Mouse (Mus musculus) gastrocnemius, adult 18-20 months (tissue): ENCODE results near the gene Cdkn2b. TPM values are rescaled to one million over a fixed set of nuclear protein-coding genes. Genes with fewer than 3 reads are reported as not detected.

ENCODE experiments used
- DNase-seq: peaks from one replicate; pipeline ENCODE4 v3.0.0; 2021; ENCODE audit warnings: low spot score
- total RNA-seq, 2 experiments: library from RNA; stranded (reverse); gene quantifications; 2 replicates each; pipeline ENCODE4 v1.2.3; 2021

The Cdkn2b gene
- total RNA-seq, 2 experiments from 2014 or later, result 1.2 to 1.4 TPM

DNA sequence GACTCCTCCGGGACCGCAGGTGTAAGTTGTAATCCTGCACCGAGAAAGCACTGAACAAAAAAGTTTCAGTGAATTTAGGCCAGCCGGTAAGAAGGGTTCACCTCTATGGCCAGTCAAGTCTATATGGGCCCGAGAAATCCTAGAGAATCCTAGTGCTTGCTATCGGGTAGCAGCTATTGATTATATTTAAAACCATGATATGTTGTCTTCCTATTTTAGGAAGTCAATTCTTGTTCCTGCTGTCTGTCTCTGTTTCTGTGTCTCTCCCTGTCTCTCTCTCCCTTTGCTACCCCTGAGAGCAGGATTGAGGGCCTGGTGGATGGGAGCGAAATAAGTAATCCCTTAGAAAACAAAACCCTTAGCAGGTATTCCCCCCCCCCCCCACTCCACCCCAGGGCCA lies 17.3 kb downstream of the Cdkn2b start:
- no peak for DNase-seq

DNA sequence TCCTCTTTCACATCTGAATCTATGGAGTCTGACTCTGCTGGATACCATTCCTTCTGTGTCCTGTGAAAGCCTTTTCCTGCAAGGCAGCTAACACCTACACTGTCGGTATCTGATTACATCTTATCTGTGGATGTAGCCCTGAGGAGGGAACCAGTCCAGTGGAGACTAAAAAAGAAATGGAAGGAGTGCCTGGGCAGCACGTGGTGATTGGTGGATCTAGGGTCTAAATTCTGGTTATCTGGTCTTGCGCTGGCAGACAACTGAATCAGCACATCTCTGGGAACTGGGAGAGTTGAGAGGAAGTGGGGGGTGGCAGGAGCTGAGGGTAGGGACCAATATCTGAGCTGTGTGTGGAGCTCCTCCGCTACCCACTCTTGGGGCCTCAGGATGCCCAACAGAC lies 21.8 kb downstream of the Cdkn2b start:
- no peak for DNase-seq

DNA sequence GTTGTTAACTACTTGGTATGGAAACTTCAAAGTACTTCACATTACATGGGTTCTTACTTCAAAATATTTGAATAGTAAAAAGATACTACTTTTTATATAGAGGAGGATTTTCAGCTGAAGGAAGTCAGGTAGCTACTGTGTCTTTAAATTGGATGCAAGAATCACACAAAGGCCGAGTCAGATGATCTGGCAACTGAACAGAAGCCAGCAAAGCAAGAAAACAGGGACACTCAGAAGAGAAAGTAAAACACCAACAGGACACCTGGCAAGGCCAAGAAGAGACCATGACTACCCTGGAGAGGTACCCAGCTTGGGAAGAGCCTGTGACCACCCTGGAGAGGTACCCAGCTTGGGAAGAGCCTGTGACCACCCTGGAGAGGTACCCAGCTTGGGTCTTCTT lies 24.3 kb downstream of the Cdkn2b start:
- no peak for DNase-seq

DNA sequence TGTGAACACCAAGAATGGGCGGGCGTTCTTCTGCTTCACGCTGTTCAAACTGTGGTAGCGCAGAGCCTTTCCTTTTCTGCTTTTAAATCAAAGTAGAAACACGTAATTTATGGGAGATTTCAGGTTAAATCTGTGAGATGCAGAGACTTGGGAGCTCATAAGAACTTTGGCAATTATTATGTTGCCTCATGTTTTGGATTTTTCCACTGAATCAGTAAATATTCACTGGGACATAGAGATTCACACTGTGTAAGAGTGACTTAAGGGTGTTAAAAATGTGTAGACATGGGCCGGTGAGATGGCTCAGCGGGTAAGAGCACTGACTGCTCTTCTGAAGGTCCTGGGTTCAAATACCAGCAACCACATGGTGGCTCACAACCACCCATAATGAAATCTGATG lies 25.2 kb downstream of the Cdkn2b start:
- no peak for DNase-seq

DNA sequence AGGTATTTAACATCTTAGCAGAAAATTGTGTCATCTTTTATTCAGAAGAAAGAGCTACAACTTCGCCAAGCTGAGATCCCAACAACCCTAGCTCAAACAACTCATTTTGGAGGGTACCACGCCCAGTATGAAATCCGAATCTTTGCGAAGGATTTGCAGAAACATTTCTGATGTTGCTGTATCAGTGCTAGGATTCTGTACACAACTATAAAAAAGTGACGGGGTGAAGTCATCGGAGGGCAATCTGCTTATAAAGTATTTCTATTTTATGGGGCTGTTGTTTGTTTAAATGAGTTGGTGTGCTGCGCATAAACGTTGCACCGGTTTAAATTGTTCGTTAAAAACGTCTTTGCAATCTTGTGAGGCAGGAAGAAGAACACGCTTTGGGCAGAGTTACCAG lies 28.2 kb downstream of the Cdkn2b start:
- no peak for DNase-seq

DNA sequence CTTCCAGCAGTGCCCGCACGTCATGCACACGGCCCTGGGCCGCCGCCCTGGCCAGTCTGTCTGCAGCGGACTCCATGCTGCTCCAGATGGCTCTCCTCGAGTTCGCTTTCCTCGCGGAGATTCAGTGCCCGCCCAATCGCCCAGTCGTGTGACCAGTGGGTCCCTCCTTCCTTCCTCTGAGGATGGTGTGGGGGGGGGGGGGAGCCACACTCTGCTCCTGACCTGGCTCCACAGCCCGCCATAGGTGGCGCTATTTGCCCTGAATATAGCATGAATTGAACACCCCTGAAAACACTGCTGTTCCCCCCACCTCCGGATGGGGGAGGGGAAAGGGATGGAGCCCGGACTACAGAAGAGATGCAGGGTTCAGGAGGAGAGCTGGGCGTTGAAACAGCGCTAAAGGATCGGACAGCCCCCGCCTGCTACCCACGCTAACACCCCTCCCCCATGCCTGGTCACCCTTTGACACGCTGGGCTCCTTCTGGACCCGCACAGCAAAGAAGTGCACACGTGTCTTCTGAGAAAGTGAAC lies 28.7 kb downstream of the Cdkn2b start:
- no peak for DNase-seq

DNA sequence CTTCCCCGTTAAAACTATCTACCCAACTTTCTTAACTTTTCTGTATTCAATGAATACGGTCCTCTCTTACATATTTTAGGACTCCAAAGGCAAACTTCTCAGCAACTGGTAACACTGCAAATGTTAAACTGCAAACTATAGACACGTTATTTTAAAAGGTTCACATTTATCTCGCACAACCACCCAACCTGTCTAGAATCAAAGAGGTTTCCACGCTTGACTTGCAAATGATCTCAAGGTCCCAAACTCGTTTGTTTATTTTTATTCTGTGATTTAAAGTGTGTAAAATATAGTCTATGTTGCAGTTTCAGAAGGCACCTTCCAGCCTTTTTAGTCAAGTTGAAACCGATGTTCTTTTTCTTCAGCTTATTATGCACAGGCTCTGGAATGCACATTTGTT lies 29.6 kb downstream of the Cdkn2b start:
- DNase-seq, result no peak

DNA sequence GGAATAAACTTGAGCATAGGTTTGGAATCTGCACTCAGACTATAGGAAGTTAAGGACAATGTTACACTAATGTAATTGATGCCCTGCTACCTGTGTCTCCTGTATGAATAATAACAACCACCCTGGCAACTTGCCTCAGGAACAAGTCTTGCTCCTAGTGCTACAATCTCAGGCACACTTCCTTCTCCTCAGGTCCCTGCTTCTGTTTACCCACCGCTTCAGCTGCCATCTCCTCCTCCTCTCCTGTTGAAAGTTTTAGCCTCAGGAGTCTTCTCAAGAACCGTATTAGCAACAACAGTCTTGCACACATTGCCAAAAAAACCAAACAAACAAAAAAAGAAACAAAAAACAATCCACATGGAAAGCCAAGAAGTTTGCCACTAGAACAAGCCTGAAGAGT lies 31.2 kb downstream of the Cdkn2b start:
- DNase-seq, result no peak

DNA sequence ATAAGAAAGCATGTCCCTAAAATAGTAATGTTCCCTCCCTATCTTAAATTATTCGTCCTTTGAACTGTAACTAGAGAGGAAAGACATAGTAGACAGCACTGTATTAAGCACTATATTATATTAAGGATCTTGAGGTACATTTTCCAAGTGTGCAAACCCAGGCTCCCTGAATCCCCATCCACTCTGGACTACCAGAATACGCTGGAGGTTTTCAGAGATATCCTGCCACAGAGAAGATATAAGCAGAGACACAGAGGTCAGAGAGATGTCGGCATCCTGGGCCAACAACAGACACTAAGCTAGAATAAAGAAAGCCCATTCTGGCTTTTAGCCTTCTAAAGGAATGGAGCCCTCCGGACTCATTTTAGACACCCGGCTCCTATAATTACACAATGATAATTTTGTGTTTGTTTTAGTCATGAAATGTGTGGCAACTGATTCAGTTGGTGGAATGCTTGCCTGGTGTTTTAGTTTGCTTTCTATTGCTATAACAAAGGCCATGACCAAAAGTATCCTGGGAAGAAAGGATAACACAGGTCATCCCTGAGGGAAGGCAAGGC lies 33.4 kb downstream of the Cdkn2b start:
- no peak for DNase-seq

DNA sequence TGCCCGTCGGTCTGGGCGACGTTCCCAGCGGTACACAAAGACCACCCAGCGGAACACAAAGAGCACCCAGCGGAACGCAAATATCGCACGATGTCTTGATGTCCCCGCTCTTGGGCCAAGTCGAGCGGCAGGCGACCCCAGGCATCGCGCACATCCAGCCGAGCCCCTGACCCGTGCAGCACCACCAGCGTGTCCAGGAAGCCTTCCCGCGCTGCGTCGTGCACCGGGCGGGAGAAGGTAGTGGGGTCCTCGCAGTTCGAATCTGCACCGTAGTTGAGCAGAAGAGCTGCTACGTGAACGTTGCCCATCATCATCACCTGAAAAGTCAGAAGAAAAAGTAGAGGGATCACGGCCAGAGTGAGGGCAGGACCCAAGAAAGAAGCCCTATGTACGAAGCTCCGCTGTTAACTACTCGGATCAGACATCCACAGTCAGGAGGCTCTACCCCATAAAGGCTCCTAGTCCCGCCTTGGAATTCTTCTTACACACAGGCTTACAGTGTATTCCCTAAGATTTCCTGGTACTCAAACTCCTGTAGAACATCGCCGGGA lies 34.1 kb downstream of the Cdkn2b start:
- DNase-seq, result no peak

DNA sequence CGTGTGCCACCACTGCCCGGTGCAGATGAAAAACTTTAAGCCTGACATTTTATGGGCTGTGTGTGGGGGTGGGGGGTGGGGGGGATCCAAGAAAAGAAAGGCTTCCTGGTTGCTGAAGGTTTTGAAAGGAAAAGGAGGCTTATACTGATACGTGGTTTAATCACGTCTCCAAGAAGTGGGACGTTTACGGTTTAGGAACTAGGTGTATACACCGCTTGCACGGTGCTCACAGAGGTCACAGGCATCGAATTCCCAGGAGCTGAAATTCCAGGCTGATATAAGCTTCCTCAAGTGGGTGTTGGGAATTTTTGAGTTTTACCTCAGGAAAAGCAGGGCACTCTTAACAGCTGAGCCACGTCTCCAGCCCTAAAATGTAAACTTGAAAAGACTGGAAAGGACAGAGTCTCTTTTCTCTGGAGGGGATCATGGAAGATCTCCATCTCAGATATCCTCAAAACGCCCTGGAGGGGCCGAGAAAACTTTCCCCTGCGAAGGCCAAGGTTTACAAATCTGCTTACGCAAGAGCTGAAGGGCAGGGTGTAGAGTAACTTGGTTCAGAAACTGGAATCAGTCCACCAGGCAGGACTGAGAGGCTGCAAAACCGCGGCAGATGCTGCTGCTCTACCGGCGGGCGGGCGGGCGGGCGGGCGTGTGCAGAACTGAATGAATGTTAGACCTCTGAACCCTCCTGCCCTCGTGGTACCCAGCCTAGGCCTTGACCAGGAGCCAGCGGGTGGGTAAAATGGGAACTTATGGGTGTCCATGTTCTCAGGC lies 34.8 kb downstream of the Cdkn2b start:
- peak; percentile 27 for DNase-seq

DNA sequence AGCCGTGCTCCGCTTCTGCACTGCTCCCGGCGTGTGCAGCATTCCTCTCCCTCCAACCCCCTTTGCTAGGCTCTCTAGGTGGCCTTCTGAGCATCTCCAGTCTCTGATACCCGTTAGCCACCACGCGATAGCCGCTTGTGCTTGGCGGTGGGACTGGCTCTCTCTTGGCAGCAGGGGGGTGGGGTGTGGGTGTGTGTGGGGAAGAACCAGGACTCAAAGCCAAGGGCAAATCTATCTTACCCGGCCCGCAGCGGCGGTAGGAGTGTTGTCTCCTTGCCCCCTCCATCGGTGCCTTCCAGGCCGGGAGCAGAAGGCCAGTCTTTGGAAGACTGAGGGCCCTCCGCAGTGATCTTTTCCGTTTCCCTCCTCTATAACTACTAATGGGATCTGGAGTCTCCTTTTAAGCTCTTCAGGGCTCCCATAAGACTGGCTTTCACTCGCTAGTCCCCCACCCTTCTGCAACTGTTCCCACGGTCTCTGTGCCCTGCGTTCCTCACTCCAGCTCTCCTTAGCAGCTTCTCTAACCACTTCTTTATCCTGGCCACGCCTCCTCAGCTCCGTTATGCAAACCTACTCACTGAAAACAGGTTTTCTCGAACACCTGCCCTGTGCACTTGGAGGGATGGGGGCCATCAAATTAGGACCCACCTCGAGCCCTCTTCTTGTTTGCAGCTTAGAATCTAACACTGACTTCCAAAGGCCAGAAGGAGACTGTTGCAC lies 35.9 kb downstream of the Cdkn2b start:
- no peak for DNase-seq

DNA sequence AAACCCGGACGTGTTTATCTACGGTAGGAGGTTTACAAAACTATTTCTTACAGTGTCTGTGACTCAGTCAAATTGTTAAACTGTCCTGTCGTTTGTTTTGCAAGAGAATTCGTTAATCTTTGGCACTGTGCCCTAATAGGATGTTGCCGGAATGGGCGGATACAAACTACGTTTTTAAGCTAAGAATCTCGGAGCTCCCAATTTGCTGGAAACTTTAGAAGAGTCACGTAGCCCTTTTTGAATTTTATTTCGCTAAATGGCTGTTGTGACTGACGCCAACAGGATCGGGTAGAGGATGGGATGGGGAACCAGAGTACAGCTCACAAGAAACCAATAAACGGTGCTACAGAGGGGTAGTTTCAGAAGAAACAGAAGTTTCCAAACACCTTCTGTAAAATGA lies 36.8 kb downstream of the Cdkn2b start:
- no peak for DNase-seq

DNA sequence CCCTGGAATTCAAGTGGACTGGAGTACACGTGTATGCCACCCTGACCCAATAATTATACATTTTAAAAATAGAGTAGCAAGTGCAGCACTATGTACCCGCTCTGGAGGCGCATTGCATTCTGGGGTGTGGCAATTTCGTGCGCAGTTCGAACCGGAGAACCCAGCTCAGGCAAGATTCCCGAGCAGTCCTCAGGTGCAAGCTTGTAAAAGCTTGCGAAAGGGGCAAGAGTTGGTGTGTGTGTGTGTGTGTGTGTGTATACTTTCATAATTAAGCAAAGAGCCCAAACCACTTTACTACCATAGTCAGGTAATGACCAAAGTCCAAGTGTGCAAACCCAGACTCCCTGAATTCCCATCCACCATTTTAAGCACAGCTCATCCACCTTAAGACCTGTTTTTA lies 37.3 kb downstream of the Cdkn2b start:
- no peak for DNase-seq

DNA sequence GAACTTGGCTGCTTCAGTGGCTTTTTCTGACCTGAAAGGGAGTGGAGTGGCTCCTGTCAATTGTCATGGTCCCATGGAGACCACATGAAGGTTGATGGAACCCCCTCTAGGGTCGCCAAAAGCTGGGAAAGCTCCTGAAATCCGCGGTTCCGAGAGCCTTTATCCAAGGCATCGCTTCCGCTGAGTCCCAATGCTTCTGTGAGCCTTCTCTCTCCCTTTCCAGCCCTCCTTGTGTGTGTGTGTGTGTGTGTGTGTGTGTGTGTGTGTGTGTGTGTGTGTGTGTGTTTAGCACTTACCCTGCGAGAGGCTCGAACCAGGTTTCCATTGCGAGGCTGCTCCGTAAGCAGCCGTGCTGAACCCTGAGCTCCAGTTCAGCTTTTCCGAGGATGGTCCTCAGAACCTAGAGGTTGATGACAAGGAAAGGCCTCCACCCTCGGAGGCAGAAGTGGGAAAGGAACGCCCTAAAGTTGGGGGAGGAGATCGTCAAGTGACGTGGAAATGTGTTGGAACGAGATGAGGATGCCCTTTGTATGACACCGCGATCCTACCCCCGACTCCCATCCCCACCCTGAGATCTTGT lies 37.8 kb downstream of the Cdkn2b start:
- DNase-seq, result no peak

DNA sequence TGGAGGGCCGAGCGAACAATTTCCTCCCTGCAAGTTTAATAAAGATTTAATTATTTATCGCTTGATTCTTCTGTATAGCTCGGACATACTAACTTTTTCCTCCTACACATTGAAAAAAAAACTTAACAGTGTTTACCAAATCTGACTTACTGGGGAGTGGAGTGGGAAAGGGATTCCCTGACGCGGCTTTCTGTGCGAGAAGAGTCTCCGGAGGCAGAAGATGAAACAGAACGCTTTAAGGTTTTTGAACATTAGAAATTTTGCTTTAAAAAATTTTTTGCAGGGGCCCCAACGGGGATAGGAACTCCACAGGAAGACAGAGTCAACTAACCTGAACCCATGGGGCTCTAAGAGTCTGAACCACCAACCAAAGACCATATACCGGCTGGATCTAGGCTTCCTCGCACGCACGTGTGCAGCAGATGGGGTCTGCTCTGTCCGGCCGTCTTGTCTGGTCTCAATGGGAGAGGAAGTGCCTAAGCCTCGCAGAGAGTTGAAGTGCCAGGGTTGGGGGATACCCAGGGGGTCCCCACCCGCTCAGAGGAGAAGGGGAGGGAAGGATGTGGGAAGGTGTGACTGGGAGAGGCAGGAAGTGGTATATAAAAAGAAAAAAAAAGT lies 38.6 kb downstream of the Cdkn2b start:
- DNase-seq, result no peak

DNA sequence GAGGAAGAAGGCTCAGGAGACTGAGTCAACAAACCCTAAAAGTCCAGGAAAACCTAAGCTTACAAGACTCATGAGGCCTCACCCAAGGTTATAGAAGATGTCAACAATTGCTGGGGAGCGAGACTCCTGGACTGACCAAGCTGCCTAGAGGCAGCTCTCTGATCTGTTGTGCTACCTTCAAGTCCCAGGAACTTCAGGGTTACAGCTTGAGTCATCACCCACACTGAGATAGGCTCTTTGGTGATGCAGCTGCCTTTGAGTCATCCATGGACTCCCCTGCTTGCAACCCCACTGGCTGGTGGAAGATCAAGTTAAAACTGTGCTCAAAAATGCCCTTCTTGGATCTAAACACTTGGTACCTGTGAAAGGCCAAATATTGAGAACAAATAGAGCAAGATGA lies 53.1 kb downstream of the Cdkn2b start:
- no peak for DNase-seq
